Mouse (Mus musculus) kidney, adult 2 months (tissue): ENCODE measurements around the gene Bcl9.

Experiments used
- CTCF ChIP-seq: fragments of 200-500 bp; conservative IDR thresholded peaks from 2 replicates; pipeline ENCODE4 v1.5.1; 2011; ENCODE audit warnings: low read depth, mild to moderate bottlenecking, control low read depth, low read length, moderate library complexity, mixed read lengths; ENCODE audit not compliant: insufficient read depth, insufficient read length
- POLR2A ChIP-seq: fragments of 200-500 bp; IDR thresholded peaks from one replicate; pipeline ENCODE4 v1.6.1; 2011; ENCODE audit warnings: low read depth, low read length, control low read depth

DNA sequence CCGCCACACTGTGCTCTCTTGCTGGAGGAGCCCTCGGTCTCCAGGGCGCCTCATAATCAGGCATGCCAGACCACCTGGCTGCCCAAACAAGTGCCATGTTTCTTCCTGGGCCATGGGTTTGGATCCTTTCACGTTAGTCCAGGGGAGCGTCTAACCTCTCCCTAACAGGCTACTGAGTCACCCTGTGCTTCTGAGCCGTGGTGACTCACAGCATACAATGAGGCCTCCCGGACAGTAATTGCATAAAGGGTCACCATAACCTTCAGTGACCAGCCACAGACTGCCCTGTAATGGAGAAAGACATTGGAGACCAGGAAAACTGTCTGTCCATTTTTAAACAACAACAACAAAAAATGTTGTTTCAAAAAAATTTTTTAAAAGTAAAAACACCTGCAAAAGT, 2.7 kb upstream of the Bcl9 start:
- TF ChIP-seq POLR2A, result no peak
- TF ChIP-seq CTCF, result no peak
